Mouse (Mus musculus): ENCODE measurements at regions not wholly inside any gene's neighbourhood (a gene's known extent, or its start where the extent isn't known, plus 50 kb on each side); places are given as distances from the start of the nearest gene placed in this dataset.
"Not testable (repeated sequence)": the region's sequence is repeated elsewhere in the genome, so short reads cannot be mapped to it uniquely, and the experiment has no call there.

DNA sequence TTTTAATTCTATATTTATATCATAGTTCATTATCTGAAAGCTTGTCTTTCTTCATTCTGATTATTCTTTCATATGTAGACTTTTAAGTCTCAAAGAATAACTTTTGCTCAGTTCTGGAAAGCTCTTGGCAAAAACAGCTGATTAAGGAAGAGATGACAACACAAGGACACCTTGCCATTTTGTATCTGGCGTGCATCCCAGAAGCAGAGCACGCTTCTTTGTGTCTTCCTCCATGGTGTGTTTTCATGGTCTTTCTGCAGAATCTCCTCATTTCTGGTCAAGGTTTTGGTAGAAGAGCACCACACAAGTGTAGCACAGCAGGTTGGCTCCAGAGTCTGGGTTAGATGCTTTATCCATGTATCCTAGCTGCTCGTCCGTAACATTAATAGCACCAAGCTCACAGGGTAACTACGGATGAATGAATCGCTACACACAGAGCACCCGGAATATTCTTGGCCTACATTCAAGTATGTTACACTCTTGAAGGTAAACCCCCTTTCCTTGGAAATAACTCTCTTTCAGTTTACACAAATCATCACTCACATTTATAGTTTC is 148.9 kb upstream of the Ddhd1 start:
- DNase-seq: no peak

DNA sequence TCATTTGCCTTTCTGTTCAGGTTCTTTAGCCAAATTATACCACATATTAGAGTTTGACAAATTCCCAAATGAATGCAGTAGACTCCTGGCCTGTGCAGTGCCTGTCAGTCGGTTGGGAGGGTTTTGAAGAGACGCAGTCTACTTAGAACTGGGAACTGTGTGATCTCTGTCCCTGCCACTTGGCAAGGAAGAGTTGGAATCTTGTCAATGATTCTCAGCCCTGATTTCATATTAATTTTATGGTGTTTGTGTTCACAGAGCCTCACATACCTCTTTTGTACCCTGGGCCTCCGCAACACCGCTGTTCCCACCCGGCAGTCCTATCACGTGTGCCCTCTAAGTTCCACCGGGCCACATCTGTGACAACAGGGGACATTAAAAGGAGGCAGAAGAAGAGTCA is 149.8 kb upstream of the Ddhd1 start:
- DNase-seq: no peak

DNA sequence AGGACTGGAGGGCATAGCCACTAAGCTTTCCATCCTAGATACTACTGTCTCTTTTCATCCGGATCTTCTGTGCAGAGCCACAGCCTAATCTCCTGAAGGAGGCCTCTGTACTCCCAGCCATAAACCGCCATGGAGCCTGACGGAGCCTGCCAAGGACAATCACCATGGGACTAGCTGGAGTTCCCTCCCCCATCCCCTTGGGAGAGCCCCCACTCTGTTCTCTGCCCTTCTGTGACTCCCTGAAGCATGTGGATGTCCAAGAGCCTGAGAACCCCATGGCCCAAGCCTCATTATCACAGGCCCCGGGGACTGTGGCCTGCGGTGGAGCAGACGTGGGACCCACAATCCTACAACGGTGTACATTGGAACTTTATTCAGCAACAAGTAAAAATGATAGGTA is 151.5 kb upstream of the Ddhd1 start:
- DNase-seq: no peak

DNA sequence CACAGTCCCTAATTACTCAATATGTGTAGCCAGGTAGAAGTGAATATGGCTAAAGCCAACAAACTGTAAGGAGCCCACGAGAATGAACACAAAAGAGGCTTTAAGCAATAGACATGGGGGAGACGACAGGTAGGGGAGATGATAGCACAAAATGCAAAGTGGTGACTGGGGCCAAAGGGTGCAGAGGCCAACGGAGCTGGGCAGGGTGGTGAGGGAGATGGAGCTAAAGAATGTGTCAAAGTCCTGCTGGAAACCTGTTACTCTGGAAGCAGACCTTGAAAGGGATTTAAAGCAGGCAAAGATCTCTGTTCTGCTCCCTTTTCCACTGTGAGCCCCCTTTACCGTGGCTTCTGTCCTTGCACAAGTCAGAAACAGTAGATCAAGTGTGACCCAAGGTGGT is 152.2 kb upstream of the Ddhd1 start:
- no peak for DNase-seq

DNA sequence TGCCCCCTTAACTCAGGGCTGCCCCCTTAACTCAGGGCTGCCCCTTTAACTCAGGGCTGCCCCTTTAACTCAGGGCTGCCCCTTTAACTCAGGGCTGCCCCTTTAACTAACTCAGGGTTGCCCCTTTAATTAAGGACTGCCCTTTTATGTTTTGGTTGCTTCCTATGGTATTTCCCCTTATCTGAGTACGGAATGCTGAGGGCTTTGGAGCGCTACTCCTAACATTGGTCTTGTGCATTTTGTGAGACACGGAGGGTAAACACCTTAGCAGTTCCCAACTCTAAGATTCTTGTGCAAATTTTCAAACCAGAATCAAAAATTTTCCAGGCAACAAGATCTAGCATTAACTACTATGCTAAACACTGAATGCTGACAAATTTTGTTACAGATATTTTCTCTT is 152.7 kb upstream of the Ddhd1 start:
- no peak for DNase-seq

DNA sequence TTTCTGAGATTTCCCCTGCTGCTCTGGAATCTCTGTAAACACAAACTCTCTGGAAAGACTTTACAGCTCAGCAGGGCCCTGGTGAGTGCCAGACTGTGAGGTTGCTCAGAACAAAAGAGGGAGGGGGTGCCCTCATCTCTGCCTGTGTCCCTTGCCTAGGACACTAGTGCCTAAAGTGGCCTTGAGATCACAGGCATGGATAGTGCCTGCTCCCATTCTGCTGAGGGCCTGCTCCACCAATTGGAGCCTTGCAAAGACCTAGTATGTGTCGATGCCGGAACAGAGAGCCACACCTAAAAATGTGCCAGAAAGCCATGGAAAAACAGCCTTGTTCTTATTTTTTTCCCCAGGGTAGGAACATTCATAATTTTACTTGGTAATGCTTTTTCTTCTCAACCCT is 157.7 kb upstream of the Ddhd1 start:
- DNase-seq: no peak

DNA sequence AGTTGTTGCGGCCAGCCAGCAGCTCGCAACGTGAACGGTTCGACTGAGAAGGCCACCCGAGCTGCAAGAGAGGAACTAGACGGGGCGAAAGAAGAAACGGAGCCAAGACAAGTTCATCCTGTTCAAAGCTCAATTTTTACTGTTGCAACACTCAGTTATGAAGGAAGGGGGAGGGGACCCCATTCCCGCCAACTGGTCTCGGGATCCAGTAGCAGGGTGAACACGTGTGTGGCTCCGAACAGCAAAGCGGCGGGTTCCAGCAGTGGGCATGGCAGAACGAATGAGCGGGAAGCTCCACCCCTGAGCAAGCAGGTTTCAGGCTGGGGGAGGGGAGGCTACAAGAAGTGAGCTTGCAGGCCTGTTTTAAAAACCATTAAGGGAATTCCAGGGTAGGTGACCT is 158.7 kb upstream of the Ddhd1 start:
- DNase-seq: not testable (repeated sequence)

DNA sequence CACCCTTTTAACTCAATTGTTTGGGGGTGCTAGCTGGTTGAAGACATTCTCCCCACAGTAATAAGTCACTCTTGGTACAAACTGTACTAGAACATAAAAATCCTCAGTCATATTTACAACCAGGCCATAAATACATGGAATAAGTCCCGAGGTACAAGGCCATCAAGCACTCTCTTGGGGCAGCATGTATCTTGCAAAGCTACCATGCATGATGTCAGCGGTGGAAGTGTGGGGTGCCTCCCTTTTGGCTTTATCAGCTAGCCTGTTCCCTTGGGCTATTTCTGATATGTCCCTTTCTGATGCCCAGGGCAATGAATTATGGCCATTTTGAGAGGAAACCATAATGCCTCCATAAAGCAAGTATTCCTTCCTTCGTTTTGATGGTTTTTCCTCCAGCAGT is 159.8 kb upstream of the Ddhd1 start:
- no peak for DNase-seq

DNA sequence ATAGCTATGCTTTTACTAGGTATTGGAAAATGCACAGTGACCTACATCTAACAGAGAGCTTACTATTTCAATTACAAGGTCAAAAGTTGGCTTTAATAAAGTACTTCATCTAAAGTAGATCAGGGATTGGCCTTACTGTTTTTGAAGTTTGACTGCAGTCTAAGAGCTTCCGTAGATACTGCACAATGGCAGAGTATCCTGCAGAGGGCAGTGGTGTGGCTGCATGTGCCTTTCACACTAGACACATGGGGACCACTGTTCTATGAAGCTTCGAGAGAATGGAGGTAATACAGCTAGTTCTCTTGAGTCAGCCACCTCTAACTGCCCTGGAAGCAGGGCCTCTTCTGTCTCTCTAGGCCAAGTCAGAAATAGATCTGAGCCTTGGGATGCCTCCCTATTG is 166.7 kb upstream of the Ddhd1 start:
- no peak for DNase-seq

DNA sequence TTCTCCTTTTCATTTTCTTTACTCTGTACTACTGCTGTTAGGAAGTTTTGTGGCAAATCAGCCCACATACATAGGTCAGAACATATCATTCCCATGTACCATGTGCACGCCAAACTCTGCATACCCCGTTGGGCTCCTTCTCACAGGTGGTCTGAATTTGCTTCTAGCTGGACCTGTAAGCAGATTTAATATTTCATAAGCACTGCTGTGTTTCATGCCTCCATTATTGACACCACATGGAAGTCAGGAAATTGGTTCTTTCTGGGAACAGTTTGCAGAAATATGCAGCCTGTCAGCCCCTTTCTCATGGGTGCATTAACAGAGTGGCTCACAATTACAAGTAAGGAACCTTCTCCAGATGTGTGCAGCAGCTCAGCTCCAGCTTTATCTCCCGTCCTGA is 168.1 kb upstream of the Ddhd1 start:
- DNase-seq: no peak

DNA sequence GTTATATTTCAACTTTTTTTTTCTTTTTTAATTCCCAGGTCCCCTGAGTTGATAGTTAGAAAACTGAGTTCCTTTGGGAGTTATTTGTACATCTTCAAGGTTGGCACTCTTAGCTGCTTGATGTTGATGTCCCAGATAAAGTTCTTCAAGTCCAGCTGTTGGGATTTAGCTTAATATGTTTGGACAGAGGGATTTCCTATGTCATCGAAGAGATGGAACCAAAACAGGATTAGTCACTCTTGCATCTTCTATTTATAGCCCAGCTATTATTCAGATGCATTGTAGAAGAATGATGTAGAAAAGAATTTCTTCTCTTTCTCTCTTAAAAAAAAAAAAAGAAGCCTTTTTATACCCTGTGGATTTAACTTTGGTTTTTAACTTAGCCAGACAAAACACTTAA is 169.2 kb upstream of the Ddhd1 start:
- no peak for DNase-seq

DNA sequence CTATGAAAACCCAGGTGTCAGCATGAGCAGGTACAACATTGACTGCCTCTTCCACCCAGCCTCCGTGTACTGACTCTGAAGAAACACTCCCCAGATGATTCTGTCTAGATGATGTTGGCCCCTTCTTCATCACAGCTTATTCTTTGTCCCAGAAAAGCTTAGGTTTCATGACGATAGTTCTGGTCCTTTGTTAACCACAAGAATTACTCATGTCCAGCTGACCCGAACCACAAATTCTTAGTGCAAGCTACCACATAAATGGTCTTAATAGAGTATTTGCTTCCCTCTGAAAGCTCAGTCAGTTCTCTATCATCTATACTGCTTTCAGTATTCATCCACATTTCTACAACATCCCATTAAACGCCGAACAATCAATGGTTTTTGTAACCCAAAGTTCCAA is 172.5 kb upstream of the Ddhd1 start:
- DNase-seq: no peak

DNA sequence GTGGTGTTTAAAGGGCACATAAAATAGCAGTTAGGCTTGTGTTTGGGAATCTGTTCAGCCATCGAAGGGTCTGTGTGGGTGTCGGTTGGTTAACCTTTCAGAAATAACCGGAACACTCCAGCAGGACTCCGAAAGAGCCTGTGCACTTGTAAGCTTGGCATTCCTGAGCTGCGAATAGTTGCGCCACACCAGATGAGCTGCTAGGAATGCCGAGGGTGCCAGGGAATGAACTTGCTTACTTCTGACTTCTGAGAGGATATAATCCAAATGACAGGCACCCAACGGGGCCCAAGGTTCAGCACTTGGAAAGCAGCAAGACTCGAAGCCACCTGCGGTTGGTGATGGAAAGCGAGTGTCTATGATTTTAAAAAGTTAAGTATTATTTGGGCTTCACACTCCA is 179.1 kb upstream of the Ddhd1 start:
- DNase-seq: no peak

DNA sequence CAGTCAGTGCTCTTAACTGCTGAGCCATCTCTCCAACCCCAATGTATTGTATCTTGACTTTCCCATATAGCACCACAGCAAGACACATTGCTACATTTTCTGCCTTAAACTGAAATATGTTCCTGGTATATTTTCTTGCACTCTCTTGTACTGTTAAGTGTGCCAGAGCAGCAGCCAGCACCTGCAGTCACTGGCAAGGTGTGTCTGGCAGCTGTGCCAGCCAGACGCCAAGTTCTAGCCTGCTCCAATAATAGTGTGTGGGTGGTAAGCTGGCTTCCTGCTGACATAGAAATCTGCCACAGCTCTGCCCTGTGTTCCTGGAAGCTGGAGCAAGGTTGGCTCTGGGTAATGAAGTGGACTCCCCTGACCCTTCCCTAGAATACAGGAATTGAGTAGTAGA is 185.9 kb upstream of the Ddhd1 start:
- no peak for DNase-seq

DNA sequence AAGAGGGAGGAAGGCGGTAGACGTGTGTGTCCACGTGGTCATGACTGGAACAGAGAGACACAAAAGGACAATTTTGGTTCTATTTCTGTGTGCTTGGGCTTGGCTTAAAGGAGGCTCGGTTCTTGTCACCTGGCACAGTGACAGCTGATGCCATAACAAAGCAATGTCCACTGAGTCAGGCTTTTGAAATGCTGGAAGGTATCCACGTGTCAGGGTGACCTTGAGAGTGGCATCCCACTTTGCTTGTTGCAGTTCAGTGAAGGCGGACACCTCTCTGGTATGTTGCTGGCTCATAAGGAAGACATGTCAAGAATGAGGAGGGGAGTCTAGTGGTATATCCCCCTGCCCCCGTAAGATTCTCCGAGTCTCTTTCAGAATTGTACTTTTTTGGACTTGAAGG is 192.6 kb upstream of the Ddhd1 start:
- DNase-seq: no peak

DNA sequence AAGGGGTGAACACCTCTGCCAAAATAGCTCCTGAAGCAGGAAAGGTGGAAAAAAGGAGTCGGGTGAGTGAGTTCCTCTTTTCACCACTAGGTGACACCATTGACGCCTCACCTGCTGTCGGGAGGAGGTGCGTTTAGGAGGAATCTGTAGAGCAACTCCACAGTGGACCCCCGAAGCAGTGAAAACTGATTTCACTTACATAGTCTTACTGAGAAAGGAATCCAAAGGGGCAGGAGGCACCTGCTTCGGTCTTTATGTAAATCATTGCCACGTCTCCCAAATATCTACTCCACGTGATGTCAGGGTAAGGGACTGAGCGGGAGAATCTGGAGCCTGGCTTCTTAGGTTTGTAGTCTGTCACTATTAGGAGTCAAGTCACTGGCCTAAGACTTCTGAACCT is 220.5 kb upstream of the Ddhd1 start:
- peak; percentile 33 for DNase-seq

DNA sequence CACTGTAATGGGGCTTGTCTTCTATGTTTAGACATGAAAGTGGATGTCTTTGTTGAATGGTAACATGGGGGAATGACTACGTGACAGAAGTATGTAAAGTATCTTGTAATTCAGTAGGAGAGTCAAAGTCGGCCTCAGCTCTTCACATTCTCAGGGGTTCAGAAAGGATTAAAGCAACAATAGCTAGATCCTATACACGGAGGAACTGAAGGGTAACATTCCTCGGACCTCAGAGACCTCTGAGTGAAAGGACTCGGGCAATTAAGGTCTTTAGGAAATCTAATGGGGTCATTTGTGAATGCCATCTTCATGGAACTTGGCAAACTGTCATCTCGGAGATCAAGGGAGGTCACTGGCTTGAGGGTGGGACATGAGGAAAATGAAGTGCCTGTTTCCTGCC is 262.8 kb upstream of the Ddhd1 start:
- DNase-seq: no peak

DNA sequence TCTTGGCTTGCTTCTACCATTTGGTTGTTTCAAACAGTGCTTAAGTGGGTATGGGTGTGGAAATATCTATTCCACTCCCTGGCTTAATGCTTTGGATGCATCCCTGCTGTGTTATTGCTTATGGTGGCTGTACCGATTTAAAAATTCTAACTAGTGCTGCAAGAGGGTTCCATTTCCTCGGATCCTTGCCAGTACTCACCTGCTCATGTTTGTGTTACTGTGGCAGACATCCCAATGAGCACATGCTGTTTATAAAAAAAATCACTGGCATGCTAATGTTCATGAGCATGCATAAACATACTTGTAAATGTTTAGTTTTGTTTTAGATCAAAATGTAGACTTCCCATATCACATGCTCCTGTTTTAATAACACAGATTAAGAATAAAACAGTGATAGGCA is 285.6 kb upstream of the Ddhd1 start:
- no peak for DNase-seq

DNA sequence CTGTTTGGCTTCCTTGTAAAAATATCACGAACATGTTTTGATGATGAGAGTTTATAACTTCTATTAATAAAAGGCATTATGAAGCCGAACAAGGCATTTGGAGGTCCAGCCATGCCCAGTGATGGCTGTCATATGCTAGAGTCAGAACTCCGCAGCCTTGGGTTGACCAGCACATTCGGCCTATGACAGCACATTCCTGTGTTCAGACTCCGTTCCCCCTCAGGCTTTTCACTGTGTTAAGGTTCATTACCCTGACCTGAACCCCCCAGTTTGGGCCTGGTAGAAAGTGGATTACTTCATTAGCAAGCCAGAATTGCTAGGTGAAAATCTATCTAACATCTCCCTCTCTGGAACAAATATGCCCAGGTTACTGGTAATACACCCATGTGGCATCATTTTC is 286.2 kb upstream of the Ddhd1 start:
- no peak for DNase-seq

DNA sequence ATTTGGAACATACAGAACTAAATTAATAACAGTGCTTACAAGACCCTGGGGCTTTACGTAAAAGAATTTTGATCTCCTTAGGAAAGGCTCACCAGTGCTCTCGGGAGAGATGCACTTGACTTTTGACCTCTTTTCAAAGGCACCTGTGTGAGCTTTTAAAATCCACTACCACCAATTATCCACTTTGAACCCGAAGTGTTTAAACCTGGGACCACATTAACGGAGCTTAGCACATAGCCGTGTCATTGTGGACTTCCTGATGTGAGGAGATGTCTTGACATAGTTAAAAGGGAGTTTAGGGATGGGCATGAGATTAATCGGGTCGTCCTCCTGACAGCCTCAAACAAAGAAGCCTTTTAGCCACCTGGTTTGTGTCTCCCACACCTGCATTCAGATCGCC is 286.6 kb upstream of the Ddhd1 start:
- DNase-seq: no peak

DNA sequence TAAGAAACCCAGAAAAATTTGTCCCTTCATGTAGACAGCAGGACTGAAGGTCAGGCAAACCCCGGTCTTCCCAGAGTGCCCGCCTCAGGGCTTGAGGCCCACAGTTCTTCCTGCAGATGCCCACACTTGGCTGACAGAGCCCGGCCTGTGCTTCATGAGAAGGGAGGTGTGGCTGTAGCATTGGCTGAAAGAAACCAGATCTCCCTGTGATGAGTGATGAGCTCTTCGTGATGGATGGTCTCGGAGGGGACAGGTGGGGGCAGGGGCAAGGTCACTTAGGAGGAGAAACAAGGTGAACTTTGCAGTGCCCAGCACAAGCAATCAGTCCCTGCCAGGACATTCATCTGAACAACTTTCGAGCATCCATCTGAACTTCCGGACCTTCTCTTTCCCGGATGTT is 298.7 kb upstream of the Ddhd1 start:
- no peak for DNase-seq

DNA sequence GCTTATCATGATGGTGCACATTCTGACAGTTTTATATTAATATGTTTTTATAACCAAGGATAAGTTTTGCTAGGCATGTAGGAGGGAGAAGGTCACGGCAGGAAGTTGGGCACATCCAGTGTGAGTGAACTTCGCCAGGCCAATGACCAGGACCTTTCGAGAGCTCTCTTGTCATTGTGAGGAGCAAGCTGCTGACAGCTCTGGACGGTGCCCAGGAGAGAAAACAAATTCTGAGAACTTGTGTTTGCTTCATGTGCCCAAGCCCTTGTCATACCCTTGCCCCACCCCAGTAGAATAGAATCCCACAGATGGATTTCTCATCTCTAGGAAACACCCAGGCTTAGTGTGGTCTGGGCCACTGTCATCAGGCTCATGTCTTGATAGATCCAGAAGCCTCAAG is 304.5 kb upstream of the Ddhd1 start:
- DNase-seq: no peak

DNA sequence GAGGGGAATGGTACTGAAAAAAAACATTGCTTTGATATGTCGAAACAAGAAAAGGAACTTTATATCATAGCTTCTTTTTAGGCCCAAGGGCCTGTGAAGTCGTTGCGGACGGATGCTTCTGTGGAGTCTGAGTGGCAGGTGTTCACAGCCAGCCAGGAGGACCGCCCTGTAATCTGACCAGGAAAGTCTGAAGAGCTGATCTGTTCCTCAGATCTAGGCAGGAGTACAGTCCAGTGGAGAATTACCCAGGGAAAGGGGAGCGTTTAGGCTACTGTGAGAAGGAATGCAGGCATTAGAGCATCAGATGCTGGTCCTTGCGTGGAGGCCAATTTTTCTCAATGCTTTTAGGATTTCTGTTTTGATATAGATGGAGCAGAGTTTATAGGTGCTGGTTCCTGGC is 306.1 kb upstream of the Ddhd1 start:
- no peak for DNase-seq

DNA sequence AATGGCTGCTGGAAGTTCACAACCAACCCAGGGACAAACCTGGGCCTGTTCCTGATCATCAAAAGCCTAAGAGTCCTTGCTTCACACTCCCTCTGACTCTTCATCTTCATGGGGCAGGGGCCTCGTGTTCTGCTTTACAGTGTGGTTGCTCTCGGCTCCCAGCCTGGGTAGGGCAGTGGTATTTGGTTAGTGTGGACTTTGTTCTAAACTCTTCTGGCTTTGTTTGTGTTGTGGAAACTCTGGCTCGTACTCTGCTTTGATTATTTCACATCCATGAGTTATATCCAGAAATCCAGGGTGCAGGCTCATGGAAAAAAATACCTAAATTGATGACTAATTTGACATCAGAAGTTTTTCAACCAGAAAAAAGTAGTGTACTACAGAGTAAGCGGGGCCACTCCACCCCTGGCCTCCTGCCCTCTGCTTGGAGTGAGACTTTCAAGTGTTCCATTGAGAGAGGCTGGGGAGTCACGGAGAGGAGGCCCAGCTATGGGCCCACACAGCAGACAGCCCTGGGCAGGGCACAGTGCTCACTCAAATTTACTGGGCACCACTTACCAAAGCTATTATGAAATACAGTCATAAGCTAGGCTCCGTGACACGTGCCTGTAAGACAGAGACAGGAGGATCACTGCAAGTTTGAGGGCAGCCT is 325.4 kb upstream of the Ddhd1 start:
- DNase-seq: peak; percentile 18
